Mouse (Mus musculus) ES-Bruce4 (cell line): ENCODE measurements around the gene Arv1.

Experiments
- CTCF ChIP-seq: IDR thresholded peaks from one replicate; pipeline ENCODE4 v1.8.1; 2011; ENCODE audit warnings: low read depth, low read length
- EP300 ChIP-seq: IDR thresholded peaks from 2 replicates; pipeline ENCODE4 v1.6.1; 2011; ENCODE audit warnings: low read depth, low read length; ENCODE audit not compliant: insufficient read depth
- POLR2A ChIP-seq: IDR thresholded peaks from one replicate; pipeline ENCODE4 v1.8.1; 2011; ENCODE audit warnings: low read length; ENCODE audit not compliant: insufficient read depth

DNA sequence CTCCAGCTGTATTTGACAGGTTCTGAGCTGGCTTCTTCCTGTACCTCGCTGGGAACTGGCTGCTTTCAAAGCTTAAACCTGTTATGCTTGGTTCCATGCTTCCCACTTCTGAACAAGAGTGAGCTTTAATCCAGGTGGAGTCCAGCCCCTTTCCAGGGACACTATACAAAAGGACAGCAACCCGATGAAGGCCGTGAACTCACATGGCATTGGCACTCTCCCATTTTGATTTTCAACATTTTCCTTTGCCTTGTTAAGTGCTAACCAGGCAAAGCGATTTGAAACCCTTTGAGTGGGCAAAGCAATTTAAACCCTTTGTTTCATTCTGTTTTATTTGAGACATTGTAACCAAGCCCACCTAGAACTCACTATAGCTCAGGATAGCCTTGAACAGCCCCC lies 32.9 kb downstream of the Arv1 start:
- TF ChIP-seq CTCF (no peak), POLR2A (no peak), EP300 (no peak)
